Mouse (Mus musculus) spleen, adult 2 months (tissue): ENCODE data around the gene Slc25a33.

Experiments
- CTCF ChIP-seq: fragments of 200-500 bp; IDR thresholded peaks from 2 replicates; pipeline ENCODE4 v1.5.1; 2011; ENCODE audit warnings: mild to moderate bottlenecking, inconsistent platforms; ENCODE audit not compliant: insufficient read depth, insufficient read length, insufficient replicate concordance; ENCODE audit errors: extremely low read depth
- POLR2A ChIP-seq: fragments of 200-500 bp; IDR thresholded peaks from 2 replicates; pipeline ENCODE4 v1.6.1; 2011; ENCODE audit warnings: low read depth, low read length, inconsistent platforms

DNA sequence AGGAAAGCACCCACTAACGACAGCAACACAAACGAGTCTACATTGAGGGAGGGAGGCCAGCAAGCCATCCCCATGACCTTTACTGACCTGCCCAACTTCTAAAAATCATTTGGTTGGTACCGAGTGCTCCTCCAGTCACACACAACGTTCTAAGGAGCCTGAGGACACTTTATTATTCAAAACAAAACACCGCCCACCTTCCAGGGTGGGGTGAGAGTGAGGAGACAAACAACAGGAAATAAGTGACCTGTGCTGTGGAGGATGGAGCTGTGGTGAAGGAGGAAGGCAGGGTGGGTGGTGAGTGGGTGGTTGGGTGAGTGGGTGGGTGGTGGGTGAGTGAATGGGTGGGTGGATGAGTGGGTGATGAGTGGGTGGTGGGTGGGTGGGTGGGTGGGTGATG, 14.6 kb downstream of the Slc25a33 start:
- TF ChIP-seq CTCF, result no peak
- no peak for TF ChIP-seq POLR2A
